Mouse (Mus musculus): ENCODE data around the gene Decr2.
A peak's percentile ranks its signal among the peaks of the same experiment; 100 is the strongest.

Decr2 gene

GRCm38 (mm10) chr17:26112751-26113150, 22.6 kb upstream of the Decr2 start:
- no peak for DNase-seq

GRCm38 (mm10) chr17:26111722-26112121, 21.6 kb upstream of the Decr2 start:
- no peak for DNase-seq

GRCm38 (mm10) chr17:26111024-26111423, 20.9 kb upstream of the Decr2 start:
- no peak for DNase-seq

- no peak for DNase-seq
Measured at GRCm38 (mm10) chr17:26110156-26110555, 20.0 kb upstream of the Decr2 start.

- no peak for DNase-seq
Measured at GRCm38 (mm10) chr17:26105619-26106018, 15.5 kb upstream of the Decr2 start.

- no peak for DNase-seq
Measured at GRCm38 (mm10) chr17:26101478-26101877, 11.3 kb upstream of the Decr2 start.

GRCm38 (mm10) chr17:26100166-26100565, 10.0 kb upstream of the Decr2 start:
- DNase-seq = no peak

- peak in 1 of 2 experiments; percentile 61 for DNase-seq
Measured at GRCm38 (mm10) chr17:26099316-26099715, 9.2 kb upstream of the Decr2 start.

- DNase-seq = no peak
Measured at GRCm38 (mm10) chr17:26098461-26098860, 8.3 kb upstream of the Decr2 start.

- DNase-seq = peak; percentile 76 to 81
Measured at GRCm38 (mm10) chr17:26095121-26095740, 5.1 kb upstream of the Decr2 start, which contains the start of gene Nme4. Gene Nme4, minus strand, starts transcription at chr17:26095602.

GRCm38 (mm10) chr17:26094531-26095110, 4.5 kb upstream of the Decr2 start:
- DNase-seq = no peak

- DNase-seq = no peak
Measured at GRCm38 (mm10) chr17:26087059-26087564, 3.0 kb downstream of the Decr2 start.

GRCm38 (mm10) chr17:26080867-26081266, 9.3 kb downstream of the Decr2 start:
- DNase-seq = no peak

GRCm38 (mm10) chr17:26078851-26079250, 11.3 kb downstream of the Decr2 start:
- no peak for DNase-seq

- DNase-seq = no peak
Measured at GRCm38 (mm10) chr17:26075246-26075645, 14.9 kb downstream of the Decr2 start.

- DNase-seq = no peak
Measured at GRCm38 (mm10) chr17:26070136-26070535, 20.0 kb downstream of the Decr2 start.

- DNase-seq = peak; percentile 96
Measured at GRCm38 (mm10) chr17:26068831-26069739, 21.1 kb downstream of the Decr2 start, which contains the start of gene Rab11fip3. Gene Rab11fip3, minus strand, starts transcription at chr17:26069555.

- DNase-seq = peak; percentile 55 to 60
Measured at GRCm38 (mm10) chr17:26068024-26068830, 21.9 kb downstream of the Decr2 start.

GRCm38 (mm10) chr17:26066488-26067020, 23.6 kb downstream of the Decr2 start:
- DNase-seq = no peak

- no peak for DNase-seq
Measured at GRCm38 (mm10) chr17:26064916-26065315, 25.2 kb downstream of the Decr2 start.

GRCm38 (mm10) chr17:26057787-26058567, 32.2 kb downstream of the Decr2 start:
- no peak for DNase-seq
